Mouse (Mus musculus) brown adipose tissue, adult 24 weeks (tissue): ENCODE measurements around the gene Tead3. TPM values are rescaled to one million over a fixed set of nuclear protein-coding genes. Genes with fewer than 3 reads are reported as not detected.

Source experiments
- H3K27ac ChIP-seq: fragments of 200-500 bp; replicated peaks from 2 replicates; pipeline ENCODE4 v1.5.1; 2012; ENCODE audit warnings: low read depth, mild to moderate bottlenecking, low read length
- H3K4me1 ChIP-seq: fragments of 200-500 bp; 2 replicates; pipeline ENCODE4 v1.6.1; 2012; ENCODE audit warnings: low read length, mixed read lengths; ENCODE audit not compliant: control insufficient read depth, insufficient read depth, insufficient read length
- H3K4me3 ChIP-seq: fragments of 200-500 bp; 2 replicates; pipeline ENCODE4 v1.5.1; 2012; ENCODE audit warnings: low read depth, mild to moderate bottlenecking, low read length, moderate library complexity; ENCODE audit not compliant: insufficient read depth
- polyA plus RNA-seq: library from polyadenylated mRNA; stranded (reverse); fragments of >200 nt; gene quantifications from 2 replicates; pipeline ENCODE4 v1.2.4, GENCODE M21; 2012; ENCODE audit not compliant: missing spikeins, insufficient read depth, insufficient read length

The Tead3 gene
- polyA plus RNA-seq, 1 experiment = 3.6 TPM

- Histone ChIP-seq H3K4me1 (no peaks in the 10 kb centered on the region; the same call in 1 of the 2 replicates), H3K27ac (no peak overlapping the region), H3K4me3 (no peak overlapping the region)
Observed at GRCm38 (mm10) chr17:28290262-28290661, 60.4 kb downstream of the Tead3 start.

- H3K27ac ChIP-seq = no peak overlapping the region
- no peak overlapping the region for H3K4me3 ChIP-seq
- H3K4me1 ChIP-seq = peaks cover 2% of the 10 kb centered on the region; the same call in 1 of the 2 replicates
Observed at GRCm38 (mm10) chr17:28287980-28288379, 62.6 kb downstream of the Tead3 start.

DNA sequence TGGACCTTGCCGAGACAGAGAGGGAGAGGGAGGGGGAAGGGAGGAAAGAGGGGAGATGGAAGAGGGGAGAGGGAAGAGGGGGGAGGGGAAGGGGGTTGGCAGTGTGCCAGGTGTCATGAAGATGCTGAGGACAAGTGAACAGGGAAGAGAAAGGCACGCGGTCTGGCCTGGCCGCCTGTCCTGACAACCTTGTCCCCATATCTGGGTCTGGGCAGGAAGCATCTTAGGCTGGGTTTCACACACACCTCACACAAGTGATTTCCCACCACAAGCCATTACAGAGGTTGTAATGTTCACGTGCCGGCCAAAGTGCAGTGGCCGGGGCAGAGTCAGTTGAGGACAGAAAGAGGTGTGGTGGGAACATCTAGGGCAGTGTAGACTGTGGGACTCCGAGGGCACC, 63.0 kb downstream of the Tead3 start:
- Histone ChIP-seq H3K27ac (no peak overlapping the region), H3K4me1 (peaks cover 2% of the 10 kb centered on the region; the same call in 1 of the 2 replicates), H3K4me3 (no peak overlapping the region)

- Histone ChIP-seq H3K27ac (no peak overlapping the region), H3K4me1 (peaks cover 3% of the 10 kb centered on the region; the same call in 1 of the 2 replicates), H3K4me3 (no peak overlapping the region)
Observed at GRCm38 (mm10) chr17:28286964-28287363, 63.7 kb downstream of the Tead3 start.

DNA sequence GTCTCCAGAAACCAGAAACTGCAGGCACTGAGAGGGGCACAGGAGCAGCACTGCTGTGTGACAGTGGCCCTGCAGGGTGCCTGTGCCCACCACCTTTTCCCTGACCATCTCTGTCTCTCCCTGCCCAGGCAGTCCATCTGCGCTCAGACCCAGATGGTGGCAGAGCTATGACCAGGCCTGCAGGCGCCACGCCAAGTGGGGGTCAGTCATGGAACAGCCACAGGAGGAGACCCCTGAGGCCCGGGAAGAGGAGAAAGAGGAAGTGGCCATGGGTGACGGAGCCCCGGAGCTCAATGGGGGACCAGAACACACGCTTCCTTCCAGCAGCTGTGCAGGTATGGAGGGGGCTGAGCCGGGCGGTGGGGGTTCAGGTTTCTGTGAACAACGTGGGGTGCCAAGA, 64.5 kb downstream of the Tead3 start:
- no peak overlapping the region for H3K4me3 ChIP-seq
- no peak overlapping the region for H3K27ac ChIP-seq
- peaks cover 4% of the 10 kb centered on the region; the same call in 1 of the 2 replicates for H3K4me1 ChIP-seq

DNA sequence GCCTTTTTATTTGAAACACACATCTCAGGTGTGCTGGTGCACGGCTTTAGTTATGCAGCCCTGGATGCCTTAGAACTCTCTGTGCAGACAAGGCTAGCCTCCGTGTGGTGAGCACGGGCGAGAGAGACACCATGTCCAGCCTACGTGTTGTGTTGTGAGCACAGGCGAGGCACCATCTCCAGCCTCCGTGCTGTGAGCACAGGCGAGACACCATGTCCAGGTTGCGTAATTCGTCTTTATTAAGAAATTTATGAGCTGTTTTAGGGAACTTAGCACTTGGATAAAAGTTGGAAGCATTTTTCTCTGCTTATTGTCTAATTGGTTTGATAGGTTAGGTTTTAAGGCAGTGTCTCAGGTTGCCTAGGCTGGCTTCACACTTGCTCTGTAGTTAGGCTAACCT, 67.4 kb downstream of the Tead3 start:
- no peak overlapping the region for H3K27ac ChIP-seq
- no peak overlapping the region for H3K4me3 ChIP-seq
- H3K4me1 ChIP-seq = peaks cover 23% of the 10 kb centered on the region

DNA sequence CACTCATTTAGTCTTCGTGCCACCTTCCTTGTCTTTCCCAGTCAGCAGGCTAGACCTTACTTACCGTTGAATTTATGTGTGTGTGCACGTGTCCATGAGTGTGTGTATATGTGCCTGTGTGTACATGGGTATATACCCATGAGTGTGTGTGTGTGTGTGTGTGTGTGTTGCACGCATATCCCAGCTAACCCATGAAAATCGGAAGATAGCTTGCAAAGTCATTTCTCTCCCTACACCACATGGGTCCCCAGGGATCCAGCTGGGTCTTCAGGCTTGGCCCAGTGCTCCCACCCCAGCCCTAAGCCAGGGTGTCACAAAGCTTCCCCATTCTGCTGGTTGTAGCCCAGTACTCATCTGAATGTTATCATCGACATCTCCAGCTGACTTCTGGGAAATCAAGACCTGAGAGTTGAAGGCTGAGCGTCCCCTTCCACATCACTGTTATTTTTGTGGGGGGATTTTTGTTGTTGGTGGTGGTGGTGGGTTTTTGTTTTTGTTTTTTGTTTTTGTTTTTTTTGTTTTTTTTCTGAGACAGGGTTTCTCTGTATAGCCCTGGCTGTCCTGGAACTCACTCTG, 68.7 kb downstream of the Tead3 start:
- Histone ChIP-seq H3K27ac (no peak overlapping the region), H3K4me1 (peaks cover 23% of the 10 kb centered on the region)

More for the DNA sequence above, 68.7 kb downstream of the Tead3 start:
- H3K4me3 ChIP-seq = no peak overlapping the region

Other genes with a start within 250 kb of the Tead3 start
- not detected in 2 replicates for gene Scube3, start 208.7 kb downstream of the Tead3 start, polyA plus RNA-seq
- gene Zfp523, start 173.7 kb downstream of the Tead3 start, polyA plus RNA-seq = 6.1 and 12.0 TPM in 2 replicates
- 0.71 and 2.1 TPM in 2 replicates for gene Def6, start 143.0 kb downstream of the Tead3 start, polyA plus RNA-seq
- 14.2 and 15.2 TPM in 2 replicates for gene Ppard, start 118.1 kb downstream of the Tead3 start, polyA plus RNA-seq
- gene Fance, start 37.3 kb downstream of the Tead3 start, polyA plus RNA-seq = 5.0 and 9.9 TPM in 2 replicates
- 196 and 332 TPM in 2 replicates for gene Rpl10a, start 22.3 kb downstream of the Tead3 start, polyA plus RNA-seq
- not detected in 2 replicates for gene Tulp1, start 14.4 kb upstream of the Tead3 start, polyA plus RNA-seq
- 3.9 and 4.1 TPM in 2 replicates for gene Fkbp5, start 166.7 kb upstream of the Tead3 start, polyA plus RNA-seq
- gene Armc12, start 180.0 kb upstream of the Tead3 start, polyA plus RNA-seq = not detected in 2 replicates
- gene Clpsl2, start 198.6 kb upstream of the Tead3 start, polyA plus RNA-seq = not detected in 2 replicates
- not detected in 2 replicates for gene Clps, start 209.9 kb upstream of the Tead3 start, polyA plus RNA-seq
- gene Lhfpl5, start 224.8 kb upstream of the Tead3 start, polyA plus RNA-seq = not detected in 2 replicates